In the genomic region with DNA sequence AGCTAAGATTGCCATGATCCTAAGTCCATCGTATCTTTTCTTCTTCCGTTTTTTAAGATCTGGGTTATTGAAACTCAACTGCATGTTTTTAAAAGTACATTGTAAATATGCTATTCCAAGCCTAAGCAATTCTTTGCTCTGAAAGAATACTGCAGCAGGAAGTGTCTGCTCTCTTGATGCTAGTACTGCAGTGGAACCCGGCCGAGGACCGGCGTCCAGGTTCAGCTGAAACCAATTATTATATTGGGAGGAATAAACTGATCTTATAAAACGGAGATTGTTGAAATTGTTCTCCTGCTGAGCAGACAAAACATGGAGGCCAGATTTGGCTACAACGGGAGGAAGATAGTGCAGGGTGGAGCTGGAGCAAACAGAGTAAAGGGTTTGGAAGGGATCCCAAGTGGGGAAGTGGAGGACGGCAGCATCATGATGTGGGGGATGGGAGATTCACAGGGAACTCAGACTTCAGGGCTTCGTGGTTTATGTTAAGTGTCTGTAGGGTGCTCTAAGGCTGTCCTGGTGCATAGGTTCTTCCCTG, we compare ENCODE assay signal across 20 mouse cellular contexts.
"Had no signal": no experiment of that assay in that cellular context is flagged by ENCODE, and none has a peak within 500 bp of the region (broad histone marks: within the 10 kb centered on the region; RNA-seq: fewer than 3 reads in every experiment).

No protein-coding gene starts in this region.

- H3K27me3 ChIP-seq: kidney, embryonic 15.5 days; limb, embryonic 12.5 days; midbrain, embryonic 12.5 days; midbrain, embryonic 15.5 days; neural tube, embryonic 12.5 days; neural tube, embryonic 15.5 days had no signal

- H3K9ac ChIP-seq: kidney, embryonic 15.5 days; limb, embryonic 12.5 days; liver, embryonic 14.5 days; liver, postnatal 0 days; lung, embryonic 14.5 days; midbrain, embryonic 12.5 days; midbrain, embryonic 15.5 days; neural tube, embryonic 12.5 days; neural tube, embryonic 15.5 days had no signal

- H3K4me3 ChIP-seq: kidney, embryonic 15.5 days; left cerebral cortex, adult 2 months; limb, embryonic 12.5 days; midbrain, embryonic 12.5 days; midbrain, embryonic 15.5 days; neural tube, embryonic 12.5 days; neural tube, embryonic 15.5 days had no signal

- H3K27ac ChIP-seq: kidney, embryonic 15.5 days; left cerebral cortex, adult 2 months; limb, embryonic 12.5 days; liver, embryonic 14.5 days; macrophage; midbrain, embryonic 12.5 days; midbrain, embryonic 15.5 days; neural tube, embryonic 12.5 days; neural tube, embryonic 15.5 days had no signal

- H3K9me3 ChIP-seq: kidney, embryonic 15.5 days; limb, embryonic 12.5 days; midbrain, embryonic 12.5 days; midbrain, embryonic 15.5 days; neural tube, embryonic 12.5 days; neural tube, embryonic 15.5 days had no signal

- H3K36me3 ChIP-seq: midbrain, embryonic 12.5 days; midbrain, embryonic 15.5 days; neural tube, embryonic 12.5 days; neural tube, embryonic 15.5 days had no signal

- ATAC-seq: liver, postnatal 0 days; lung, postnatal 0 days; midbrain, embryonic 15.5 days had no signal

- DNase-seq: kidney, adult 11 months; kidney, adult 8-10 months; kidney, postnatal 10 days; kidney, postnatal 36 days; layer of hippocampus, postnatal 36 days; liver, postnatal 0 days; lung, embryonic 14.5 days; thymus, adult 18-20 months; thymus, postnatal 36 days had no signal

- H3K4me2 ChIP-seq: kidney, embryonic 15.5 days; limb, embryonic 12.5 days; liver, embryonic 11.5 days; lung, embryonic 14.5 days; midbrain, embryonic 12.5 days; midbrain, embryonic 15.5 days; neural tube, embryonic 12.5 days; neural tube, embryonic 15.5 days had no signal

- H3K4me1 ChIP-seq: kidney, embryonic 15.5 days; midbrain, embryonic 12.5 days; midbrain, embryonic 15.5 days; neural tube, embryonic 12.5 days; neural tube, embryonic 15.5 days had no signal
